19 mouse cellular contexts compared by ENCODE assay signal in the genomic region with DNA sequence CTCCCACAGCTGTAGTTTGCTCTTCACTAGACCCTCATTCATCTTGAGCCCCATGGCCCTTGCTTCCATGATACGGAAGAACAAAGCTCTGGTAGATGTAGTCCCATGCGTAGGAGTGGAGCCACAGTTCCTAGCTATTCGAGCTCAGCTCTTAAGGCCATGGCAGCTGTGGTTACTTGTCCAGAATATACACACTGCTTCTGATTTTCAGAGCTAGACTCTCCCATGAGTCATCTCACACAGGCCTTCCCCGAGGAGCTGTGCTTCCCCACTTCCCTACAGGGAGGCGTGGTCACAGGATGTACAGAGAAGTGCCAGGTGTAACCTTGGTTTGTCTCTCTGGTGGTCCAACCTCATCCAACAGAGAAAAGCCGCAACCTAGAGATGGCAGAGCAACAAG.
"Had no signal": no experiment of that assay in that cellular context is flagged by ENCODE, and none has a peak within 500 bp of the region (broad histone marks: within the 10 kb centered on the region; RNA-seq: fewer than 3 reads in every experiment).

No protein-coding gene starts in this region.

- H3K27ac ChIP-seq: layer of hippocampus, adult 2 months; left cerebral cortex, adult 2 months; liver, embryonic 13.5 days; midbrain, embryonic 10.5 days; midbrain, embryonic 13.5 days; neural tube, embryonic 12.5 days; neural tube, embryonic 15.5 days had no signal

- H3K27me3 ChIP-seq: liver, embryonic 13.5 days; midbrain, embryonic 13.5 days; neural tube, embryonic 12.5 days; neural tube, embryonic 15.5 days had no signal

- H3K4me2 ChIP-seq: liver, embryonic 13.5 days; midbrain, embryonic 13.5 days; neural tube, embryonic 12.5 days; neural tube, embryonic 15.5 days had no signal

- H3K4me1 ChIP-seq: liver, embryonic 13.5 days; midbrain, embryonic 10.5 days; midbrain, embryonic 13.5 days; neural tube, embryonic 12.5 days; neural tube, embryonic 15.5 days had no signal

- H3K36me3 ChIP-seq: liver, embryonic 13.5 days; midbrain, embryonic 10.5 days; midbrain, embryonic 13.5 days; neural tube, embryonic 12.5 days; neural tube, embryonic 15.5 days had no signal

- H3K9ac ChIP-seq: liver, embryonic 13.5 days; midbrain, embryonic 13.5 days; neural tube, embryonic 12.5 days; neural tube, embryonic 15.5 days had no signal

- H3K9me3 ChIP-seq: liver, embryonic 13.5 days; midbrain, embryonic 10.5 days; midbrain, embryonic 13.5 days; neural tube, embryonic 12.5 days; neural tube, embryonic 15.5 days had no signal

- H3K4me3 ChIP-seq: layer of hippocampus, adult 2 months; left cerebral cortex, adult 2 months; liver, embryonic 13.5 days; midbrain, embryonic 10.5 days; midbrain, embryonic 13.5 days; neural tube, embryonic 12.5 days; neural tube, embryonic 15.5 days had no signal

- ATAC-seq: midbrain, embryonic 13.5 days; midbrain, embryonic 16.5 days had no signal

- DNase-seq: kidney, adult 18-20 months; kidney, adult 9 months; kidney, postnatal 14 days; layer of hippocampus, postnatal 36 days; liver, embryonic 13.5 days; lung, adult 2 months; lung, postnatal 14 days; lung, postnatal 4 days; right cerebral cortex, adult 18-20 months; right cerebral cortex, postnatal 14 days; right cerebral cortex, postnatal 4 days; thymus, postnatal 25 days had no signal
